Mouse (Mus musculus) olfactory bulb, adult 2 months (tissue): ENCODE measurements around the gene Otogl.

ENCODE experiments used
- CTCF ChIP-seq: fragments of 200-500 bp; IDR thresholded peaks from 2 replicates; pipeline ENCODE4 v1.5.1; 2012; ENCODE audit warnings: low read depth, mild to moderate bottlenecking, low read length, moderate library complexity; ENCODE audit not compliant: insufficient read depth
- POLR2A ChIP-seq: fragments of 200-500 bp; IDR thresholded peaks from 2 replicates; pipeline ENCODE4 v1.6.1; 2012; ENCODE audit warnings: mild to moderate bottlenecking, low read depth, low read length, moderate library complexity; ENCODE audit not compliant: insufficient read depth

DNA sequence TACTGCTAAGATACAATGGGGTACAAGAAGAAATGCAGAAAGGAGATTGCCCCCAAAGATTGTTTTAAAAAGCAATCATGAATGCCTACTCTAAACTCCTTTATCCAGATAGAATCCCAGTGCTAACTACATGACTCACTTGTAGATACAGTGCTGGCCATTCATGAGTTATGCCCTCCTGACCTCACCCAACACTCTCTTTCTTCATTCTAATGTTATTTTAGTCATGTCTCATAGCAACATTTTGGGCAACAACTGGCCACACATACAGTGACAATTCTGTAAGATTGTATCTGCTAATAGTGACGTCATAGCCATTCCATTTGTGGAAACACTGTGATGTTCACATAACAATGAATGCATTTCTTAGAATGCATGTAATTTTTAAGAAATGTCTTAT, 21.6 kb upstream of the Otogl start:
- no peak for TF ChIP-seq CTCF
- no peak for TF ChIP-seq POLR2A
